Mouse (Mus musculus): ENCODE measurements around the gene Mab21l3.

DNA sequence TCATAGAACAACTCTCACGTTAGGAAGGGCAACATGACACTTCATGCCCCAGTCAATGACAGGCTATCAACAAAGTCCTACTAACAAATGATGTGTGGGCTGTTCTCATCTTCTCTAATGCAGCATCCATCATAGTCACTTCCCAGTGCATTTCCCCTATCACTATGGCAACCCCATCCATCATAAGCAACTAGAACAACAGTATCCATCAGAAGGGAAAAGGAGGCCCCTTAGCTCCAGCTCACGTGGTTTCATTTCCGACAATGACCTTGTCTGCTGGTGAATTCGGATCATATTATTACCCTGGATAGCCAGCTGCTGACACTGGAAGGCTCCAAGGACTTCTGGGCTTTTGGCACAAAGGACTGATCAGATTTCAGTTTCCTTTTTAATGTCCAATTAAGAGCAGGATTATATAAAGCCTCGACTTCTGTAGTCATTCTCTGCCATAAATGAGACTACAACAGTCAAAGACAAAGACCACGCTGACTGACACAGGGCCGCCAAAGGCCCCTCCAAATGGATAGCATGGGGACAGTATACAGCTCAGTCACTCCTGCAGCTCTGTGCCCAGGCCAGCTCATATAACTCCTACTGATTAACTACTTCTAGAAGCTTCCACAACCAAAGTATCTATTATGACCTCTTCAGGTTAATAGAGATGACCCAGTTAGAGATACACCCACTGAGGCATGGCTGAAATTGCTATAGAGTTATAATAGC is 6.2 kb downstream of the Mab21l3 start:
- no peak for TF ChIP-seq MXI1 (IDR thresholded peaks at IDR 0.05; ENCODE audit: low read depth, low read length)
- no peak for TF ChIP-seq POLR2A (IDR thresholded peaks at IDR 0.05; ENCODE audit: low read depth, low read length)
- no peak for TF ChIP-seq CTCF (conservative IDR thresholded peaks at IDR 0.05 in 1 of 2, IDR thresholded peaks at IDR 0.05 in 1 of 2; ENCODE audit: low read depth in 2 of 2, low read length in 2 of 2)
- TF ChIP-seq CHD1 (IDR thresholded peaks at IDR 0.05; ENCODE audit: low read depth, low read length) = no peak
- TF ChIP-seq NRF1 (IDR thresholded peaks at IDR 0.05; ENCODE audit: low read depth, low read length) = no peak
- TF ChIP-seq MAX (IDR thresholded peaks at IDR 0.05; ENCODE audit: low read length) = no peak
- TF ChIP-seq MAFK (IDR thresholded peaks at IDR 0.05; ENCODE audit: insufficient replicate concordance, low read length) = no peak
- no peak for TF ChIP-seq EP300 (IDR thresholded peaks at IDR 0.05; ENCODE audit: low read length)

Data from CH12.LX (cell line).